Mouse (Mus musculus): ENCODE results near the gene Lamp1.

Lamp1 gene

GRCm38 (mm10) chr8:13162098-13162497 is 3.1 kb downstream of the Lamp1 start:
- DNase-seq (ENCODE audit: low spot score in 2 of 2) = no peak

GRCm38 (mm10) chr8:13163563-13163962 is 4.6 kb downstream of the Lamp1 start:
- no peak for DNase-seq (ENCODE audit: low spot score in 2 of 2)

- DNase-seq (ENCODE audit: low spot score in 2 of 2) = no peak
These were observed 5.4 kb downstream of the Lamp1 start for GRCm38 (mm10) chr8:13164361-13164760.

DNA sequence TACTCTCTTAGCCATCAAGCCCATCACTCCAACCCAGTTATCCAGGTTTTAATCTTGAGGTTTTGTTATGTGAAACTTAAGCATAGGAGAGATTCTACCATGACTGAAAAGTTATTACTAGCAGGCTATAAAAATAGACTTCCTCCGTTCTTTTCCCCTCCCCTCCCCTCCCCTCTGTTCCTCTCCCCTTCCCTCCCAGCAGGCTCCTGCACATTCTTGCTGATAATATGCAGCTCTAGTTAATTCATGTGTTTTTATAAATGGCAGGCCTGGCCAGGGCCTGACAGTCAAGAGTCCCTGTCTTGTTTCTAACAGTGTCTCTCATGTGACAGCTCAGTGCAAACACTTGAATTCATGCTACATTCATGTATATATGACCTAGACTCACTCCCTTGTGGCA is 11.5 kb downstream of the Lamp1 start:
- DNase-seq (ENCODE audit: low spot score in 2 of 2) = no peak

DNA sequence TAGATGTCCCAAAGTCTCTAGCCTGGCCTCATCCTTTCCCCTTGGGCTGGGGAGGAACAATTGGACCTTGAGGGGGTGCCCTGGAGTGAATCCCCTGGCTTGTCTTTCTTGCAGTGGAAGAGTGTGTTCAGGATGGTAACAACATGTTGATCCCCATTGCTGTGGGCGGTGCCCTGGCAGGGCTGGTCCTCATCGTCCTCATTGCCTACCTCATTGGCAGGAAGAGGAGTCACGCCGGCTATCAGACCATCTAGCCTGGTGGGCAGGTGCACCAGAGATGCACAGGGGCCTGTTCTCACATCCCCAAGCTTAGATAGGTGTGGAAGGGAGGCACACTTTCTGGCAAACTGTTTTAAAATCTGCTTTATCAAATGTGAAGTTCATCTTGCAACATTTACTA is 15.3 kb downstream of the Lamp1 start:
- no peak for DNase-seq (ENCODE audit: low spot score in 2 of 2)

GRCm38 (mm10) chr8:13174811-13175210 is 15.8 kb downstream of the Lamp1 start:
- DNase-seq (ENCODE audit: low spot score in 2 of 2) = no peak

GRCm38 (mm10) chr8:13175650-13176049 is 16.7 kb downstream of the Lamp1 start:
- no peak for DNase-seq (ENCODE audit: low spot score in 2 of 2)

DNA sequence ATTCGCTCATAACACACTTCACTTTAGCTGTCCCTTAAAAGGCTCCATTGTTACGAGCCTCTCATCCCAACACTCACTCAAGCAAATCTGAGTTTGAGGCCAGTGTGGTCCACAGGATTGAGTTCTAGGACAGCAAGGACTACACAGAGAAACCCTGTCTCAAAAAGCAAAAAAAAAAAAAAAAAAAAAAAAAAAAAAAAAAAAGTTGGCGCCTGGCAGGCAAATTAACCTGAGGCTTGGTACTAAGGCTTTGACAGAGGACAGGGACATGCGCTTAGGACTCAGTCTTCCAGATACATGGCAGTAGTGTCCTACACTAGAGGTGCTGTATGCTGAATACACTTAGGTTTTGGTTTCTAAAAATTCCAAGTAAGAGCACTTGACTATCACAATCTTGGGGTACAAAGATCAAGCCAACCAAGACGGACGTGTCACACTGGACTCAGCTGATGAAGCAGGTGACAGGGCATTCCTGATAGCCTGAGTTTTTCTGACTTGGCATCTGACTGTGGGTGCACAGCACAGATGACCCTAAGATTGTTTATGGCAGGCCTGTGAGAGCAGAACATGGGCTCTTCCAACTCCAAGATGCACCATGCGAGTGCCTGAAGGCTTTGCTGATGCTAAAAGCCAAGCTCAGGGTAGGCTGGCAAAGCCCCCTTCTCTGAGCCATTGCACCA is 18.4 kb downstream of the Lamp1 start:
- DNase-seq (ENCODE audit: low spot score in 2 of 2) = no peak

DNA sequence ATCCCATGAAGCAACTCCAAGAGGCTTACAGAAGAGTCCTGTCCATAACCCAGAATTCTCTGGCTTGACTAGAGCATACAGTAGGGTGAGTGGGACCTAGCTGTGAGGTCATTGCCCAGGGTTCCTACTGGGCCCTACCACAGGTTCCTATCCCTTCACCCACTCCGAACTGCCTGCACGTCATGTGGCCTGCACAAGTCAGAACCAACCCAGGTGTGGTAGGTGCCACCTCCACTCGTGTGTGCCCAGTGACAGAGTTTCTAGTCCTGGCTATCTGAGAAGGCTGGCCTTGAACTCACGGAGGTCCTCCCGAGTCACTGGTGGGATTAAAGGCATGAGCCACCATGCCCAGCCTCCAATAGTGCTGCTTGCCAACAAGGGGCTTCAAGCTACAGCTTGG is 19.2 kb downstream of the Lamp1 start:
- DNase-seq (ENCODE audit: low spot score in 2 of 2) = no peak

DNA sequence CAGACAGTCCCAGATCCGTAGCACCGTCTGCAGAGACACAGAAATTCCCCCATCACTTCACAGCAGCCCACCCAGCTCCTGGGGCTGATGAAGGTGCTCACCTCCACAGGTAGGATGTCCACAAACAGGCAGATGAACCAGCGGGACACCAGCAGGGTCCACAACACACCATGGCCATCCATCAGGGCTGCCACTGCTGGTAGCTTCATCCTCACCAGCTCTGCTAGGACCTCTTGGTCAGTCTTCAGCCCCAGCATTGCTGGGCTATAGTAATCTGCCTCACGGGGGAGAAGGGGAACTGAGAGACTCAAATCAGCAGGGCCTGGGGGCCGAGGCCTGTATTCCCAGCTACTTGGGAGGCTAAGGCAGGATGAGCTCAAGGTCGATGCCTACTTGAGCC is 20.5 kb downstream of the Lamp1 start:
- DNase-seq (ENCODE audit: low spot score in 2 of 2) = no peak

DNA sequence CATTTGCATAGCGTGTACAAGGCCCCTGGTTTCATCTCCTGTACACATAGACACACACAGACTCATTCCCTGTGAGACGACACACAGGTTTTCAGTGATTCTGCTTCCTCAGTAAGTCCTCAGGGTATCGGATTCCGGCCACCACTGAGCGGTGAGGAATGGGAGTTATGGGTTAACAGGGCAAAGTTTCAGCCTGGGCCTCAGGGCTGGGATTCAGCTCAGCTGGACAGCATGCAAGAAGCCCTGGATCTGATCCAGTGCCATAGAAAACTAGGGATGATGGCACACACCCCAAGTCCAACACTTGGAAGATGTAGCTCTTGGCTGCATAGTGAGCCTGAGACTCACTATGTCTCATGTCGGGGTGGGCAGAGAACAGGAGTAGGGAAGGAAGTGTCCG is 21.0 kb downstream of the Lamp1 start:
- DNase-seq (ENCODE audit: low spot score in 2 of 2) = no peak

DNA sequence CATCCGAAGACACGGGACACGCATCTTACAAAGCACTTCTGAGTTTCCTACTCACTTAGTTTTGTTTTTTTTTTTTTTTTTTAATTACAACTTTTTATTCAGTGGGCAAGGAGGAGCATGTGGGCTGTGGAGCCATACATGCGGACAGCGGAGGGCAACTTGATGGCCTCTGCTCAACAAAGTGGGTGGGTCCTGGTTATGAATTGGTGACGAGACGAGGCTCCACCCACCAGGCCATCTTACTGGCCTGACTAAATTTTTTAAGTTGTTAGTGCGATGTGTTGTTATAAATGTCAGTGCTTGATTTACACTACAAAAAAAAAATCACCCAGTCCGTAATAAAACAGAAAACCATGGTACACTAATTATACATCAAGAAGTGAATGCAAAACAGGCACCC is 21.4 kb downstream of the Lamp1 start:
- DNase-seq (ENCODE audit: low spot score in 2 of 2) = no peak

DNA sequence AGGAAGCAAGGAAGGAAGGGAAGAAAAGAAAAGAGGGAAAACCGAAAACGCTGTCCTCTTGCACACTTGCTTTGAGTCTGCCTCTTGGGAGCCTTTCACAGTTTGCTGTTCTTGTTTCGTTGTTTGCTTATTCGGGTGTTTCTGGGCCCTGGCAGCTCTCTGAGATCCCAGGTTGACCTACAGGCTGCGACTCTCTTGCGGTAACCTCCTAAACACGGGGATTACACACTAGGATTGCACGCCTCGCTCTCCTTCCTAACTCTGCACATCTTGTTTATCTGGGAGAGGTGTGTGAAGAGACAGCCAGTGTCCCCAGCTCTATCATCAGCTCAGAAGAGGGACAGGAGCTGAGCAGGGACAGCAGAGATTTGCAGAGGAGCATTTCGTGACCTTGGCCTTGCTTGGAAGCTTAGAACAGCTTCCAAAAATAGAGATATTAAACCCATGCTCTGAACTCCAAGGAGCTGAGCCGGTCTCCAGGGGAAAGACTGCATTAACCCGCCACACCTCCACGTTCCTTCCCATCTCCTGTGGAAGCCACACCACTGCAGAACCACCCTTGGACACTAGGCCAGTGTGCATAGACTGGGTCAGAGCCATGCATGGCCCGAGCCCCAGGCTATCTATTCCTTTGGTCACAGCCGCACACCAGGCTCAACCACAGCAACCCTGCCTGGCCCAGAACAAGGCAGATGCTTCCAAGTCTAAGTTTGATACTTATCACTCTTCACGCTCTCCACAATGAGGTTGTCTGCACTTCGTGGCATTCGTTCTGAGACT is 22.1 kb downstream of the Lamp1 start:
- DNase-seq (ENCODE audit: low spot score in 2 of 2) = no peak

DNA sequence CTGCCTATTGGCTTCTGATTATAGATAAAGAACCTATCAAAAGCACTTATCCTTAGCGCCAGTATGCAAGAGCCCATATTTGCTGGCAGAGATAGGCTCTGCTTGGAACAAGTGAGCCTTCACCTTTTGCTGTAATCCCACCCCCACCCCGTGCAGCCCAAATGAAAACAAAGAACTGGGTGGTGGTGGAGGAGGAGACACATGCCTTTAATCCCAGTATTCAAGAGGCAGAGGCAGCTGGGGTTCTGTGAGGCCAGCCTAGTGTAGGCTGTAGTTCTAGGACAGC is 22.7 kb downstream of the Lamp1 start:
- no peak for DNase-seq (ENCODE audit: low spot score in 2 of 2)

DNA sequence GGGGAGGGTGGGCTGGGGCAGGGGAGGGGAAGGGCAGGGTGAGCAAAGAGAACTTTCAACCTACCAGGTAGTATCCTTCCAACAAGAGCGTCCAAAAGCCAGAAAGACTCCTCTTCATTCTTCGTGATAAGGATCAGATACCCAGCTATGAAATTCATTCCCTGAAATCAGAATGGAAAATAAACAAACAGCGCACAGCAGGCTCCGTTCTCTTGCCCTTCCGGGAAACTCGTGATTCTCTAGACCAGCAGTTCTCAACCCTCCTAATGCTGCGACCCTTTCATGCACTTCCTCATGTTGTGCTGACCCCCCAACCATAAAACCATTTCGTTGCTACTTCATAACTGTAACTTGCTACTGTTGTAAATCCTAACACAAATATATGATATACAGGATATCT is 27.9 kb downstream of the Lamp1 start:
- no peak for DNase-seq (ENCODE audit: low spot score in 2 of 2)

GRCm38 (mm10) chr8:13187229-13187628 is 28.3 kb downstream of the Lamp1 start:
- no peak for DNase-seq (ENCODE audit: low spot score in 2 of 2)

DNA sequence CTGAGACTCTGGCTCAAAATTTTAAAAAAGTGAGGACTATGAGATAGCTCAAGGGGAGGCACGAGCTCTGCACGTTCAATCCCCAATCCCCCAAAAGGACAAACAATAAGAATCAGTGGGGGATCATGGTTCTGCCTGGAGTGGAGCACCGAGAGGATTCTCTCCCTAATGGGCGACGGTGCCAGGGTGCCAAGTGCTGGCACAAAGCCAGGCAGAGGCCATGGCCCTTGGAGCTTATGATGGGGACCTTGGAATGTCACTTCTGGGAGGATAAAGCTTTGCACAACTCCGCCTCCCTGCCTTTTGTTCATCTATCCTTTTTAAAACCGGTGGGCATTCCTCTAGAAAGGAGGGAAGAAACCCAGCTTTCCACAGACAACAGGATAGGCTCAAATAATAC is 28.7 kb downstream of the Lamp1 start:
- DNase-seq (ENCODE audit: low spot score in 2 of 2) = no peak

DNA sequence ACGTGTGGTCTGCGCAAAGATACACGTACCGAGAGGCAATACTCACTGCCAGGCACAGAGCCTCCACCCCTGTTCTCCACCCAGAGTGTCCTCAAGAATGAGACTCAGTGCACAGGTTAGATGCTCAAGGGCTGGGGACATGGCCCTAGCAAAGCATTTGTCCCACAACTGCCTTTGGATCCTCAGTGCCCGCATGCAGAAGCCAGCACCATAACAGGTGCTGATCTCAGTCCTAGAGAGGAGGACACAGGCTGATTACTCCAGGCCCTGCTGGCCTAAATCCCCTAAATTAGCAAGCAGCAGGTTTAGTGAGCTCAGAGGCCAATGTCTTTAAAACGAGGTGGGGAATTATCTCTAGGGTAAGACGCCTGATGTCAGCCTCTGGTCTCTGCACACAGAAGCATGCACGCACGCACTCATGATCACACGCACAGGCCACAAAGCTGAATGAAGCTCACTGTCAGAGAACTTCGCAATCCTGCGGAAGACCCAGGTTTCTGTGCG is 29.1 kb downstream of the Lamp1 start:
- no peak for DNase-seq (ENCODE audit: low spot score in 2 of 2)

DNA sequence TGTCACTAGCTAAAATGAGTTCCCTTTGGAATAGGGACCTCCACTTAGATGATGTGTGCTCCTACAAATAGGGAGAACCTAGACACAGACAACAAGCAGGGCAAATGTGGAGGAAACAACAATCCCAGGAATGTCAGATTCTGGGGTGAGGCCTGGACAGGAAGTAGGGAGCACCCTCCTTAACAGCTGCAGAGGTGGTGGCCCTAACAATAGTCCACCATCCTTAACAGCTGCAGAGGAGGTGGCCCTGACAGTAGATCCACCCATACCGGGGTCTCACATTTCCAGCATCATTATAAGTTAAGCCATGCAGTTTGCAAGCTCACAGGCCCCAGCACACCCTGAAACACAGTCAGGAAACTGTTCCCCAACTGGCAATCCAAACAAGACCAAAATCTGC is 29.9 kb downstream of the Lamp1 start:
- DNase-seq (ENCODE audit: low spot score in 2 of 2) = no peak

DNA sequence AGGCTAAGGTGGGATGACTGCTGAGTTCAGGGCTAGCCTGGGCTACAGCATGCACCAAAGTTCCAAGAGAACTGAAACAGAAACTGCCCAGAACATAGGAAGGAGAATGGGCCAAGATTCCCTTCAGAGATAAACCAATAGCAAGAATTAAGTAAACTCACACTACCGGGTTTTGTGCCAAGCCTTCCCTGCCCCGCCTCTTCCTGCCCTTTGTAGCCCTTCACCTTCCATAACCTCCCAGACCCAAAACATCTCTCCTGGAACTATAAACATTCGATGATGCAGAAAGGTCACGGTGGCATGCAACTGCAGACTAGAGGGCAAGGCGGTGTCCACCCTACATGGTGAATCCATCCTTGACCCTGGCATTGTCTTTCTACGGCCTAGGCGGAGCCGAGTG is 31.3 kb downstream of the Lamp1 start:
- DNase-seq (ENCODE audit: low spot score in 2 of 2) = no peak

GRCm38 (mm10) chr8:13194818-13195217 is 35.9 kb downstream of the Lamp1 start:
- DNase-seq (ENCODE audit: low spot score in 2 of 2) = no peak

DNA sequence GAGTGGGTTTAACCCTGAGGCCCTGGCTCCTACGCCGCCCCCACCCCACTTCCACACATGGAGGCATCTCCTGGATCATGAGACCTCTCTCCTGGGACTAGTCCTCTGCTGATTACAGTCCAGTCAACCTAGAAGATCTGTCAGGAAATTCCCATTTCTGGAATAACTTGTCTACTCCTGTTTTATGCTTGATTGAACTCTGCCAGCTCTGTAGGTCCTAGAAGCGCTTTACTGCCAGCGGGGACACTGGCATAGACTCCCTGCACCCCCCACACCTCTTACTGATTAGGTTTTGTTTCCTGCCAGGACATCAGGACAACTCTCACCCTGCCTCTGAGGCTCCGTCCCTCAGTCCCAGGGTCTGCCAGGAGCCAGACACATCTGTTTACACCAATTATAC is 38.5 kb downstream of the Lamp1 start:
- DNase-seq (ENCODE audit: low spot score in 2 of 2) = no peak

DNA sequence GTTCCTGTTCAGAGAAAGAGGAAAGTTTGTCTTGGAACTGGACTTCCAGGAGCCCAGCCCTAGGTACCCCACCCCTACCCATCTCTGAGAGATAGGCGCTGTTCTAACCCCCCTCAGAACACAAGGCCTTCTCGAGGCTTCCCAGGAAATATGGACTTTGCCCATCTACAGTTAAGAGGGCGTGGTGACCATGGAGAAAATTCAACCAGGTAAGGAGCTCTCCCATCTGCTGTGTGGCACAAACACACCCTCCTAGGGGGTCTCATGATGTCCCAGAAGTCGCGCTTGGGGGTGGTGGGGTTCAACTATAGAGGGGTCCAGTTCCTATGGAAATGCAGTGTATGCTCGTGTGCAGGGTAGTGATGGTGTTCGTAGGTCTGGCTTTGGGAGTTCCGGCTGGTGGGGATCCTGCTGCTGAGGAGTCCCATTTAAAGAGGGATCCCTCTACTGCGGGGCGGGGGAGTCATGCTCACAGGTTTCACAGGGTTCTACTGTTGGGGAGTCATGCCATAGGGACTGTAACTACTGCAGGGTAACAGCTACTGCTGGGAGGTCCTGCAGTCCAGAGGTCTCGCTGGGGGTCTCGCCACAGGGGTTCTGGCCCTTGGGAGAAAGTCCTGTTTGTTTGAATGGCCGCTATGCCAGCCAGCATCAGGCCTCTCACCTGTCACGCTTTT is 40.6 kb downstream of the Lamp1 start:
- DNase-seq (ENCODE audit: low spot score in 2 of 2) = no peak
